Comparison of ENCODE assay signal across 11 mouse cellular contexts in the genomic region with DNA sequence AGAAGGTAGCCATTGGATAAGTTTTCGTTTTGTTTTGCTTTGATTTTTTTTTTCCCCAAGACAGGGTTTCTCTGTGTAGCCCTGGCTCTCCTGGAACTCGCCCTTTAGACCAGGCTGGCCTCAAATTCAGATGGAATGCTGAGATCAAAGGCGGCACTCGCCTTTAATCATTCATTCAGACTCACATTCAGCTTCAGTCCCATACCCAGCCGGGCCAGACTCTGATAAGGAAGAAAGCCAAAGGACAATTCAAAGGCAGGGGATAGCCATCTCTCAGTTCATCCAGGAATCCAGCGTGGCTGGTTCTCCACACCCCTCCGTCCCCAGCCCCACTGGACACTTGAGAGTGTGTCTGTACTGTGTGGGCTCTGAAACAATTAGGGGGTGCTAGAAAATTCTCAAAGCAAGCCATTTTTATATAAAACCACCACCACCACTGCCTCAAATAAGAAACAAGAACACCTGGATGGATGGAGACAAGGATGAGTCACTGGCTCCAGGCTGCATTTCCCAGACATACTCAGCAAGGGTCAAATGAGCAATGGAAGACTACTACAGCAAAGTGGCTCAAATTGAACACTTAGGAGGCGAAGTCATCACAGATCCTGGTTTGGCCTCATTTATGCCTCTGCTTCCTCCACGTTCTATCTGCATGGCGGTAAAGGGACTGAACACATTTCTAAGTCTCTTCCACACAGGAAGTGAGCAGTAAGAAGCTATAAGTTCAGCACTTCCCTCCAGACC.
"Had no signal": no experiment of that assay in that cellular context is flagged by ENCODE, and none has a peak within 500 bp of the region (broad histone marks: within the 10 kb centered on the region; RNA-seq: fewer than 3 reads in every experiment).

No protein-coding gene starts in this region.

- DNase-seq: kidney, postnatal 25 days; lung, adult 18-20 months; retina, postnatal 1 day; thymus, postnatal 4 days had no signal

- H3K4me3 ChIP-seq: kidney, embryonic 15.5 days; left cerebral cortex, adult 2 months; limb, embryonic 15.5 days; midbrain, embryonic 12.5 days; neural tube, embryonic 13.5 days had no signal

- H3K27ac ChIP-seq: kidney, embryonic 15.5 days; left cerebral cortex, adult 2 months; limb, embryonic 15.5 days; liver, embryonic 14.5 days; midbrain, embryonic 12.5 days; neural tube, embryonic 13.5 days; stomach, postnatal 0 days had no signal

- H3K4me1 ChIP-seq: limb, embryonic 15.5 days; midbrain, embryonic 12.5 days; neural tube, embryonic 13.5 days had no signal

- H3K9me3 ChIP-seq: kidney, embryonic 15.5 days; limb, embryonic 15.5 days; midbrain, embryonic 12.5 days; neural tube, embryonic 13.5 days had no signal

- H3K27me3 ChIP-seq: kidney, embryonic 15.5 days; limb, embryonic 15.5 days; neural tube, embryonic 13.5 days had no signal

- H3K4me2 ChIP-seq: kidney, embryonic 15.5 days; limb, embryonic 15.5 days; midbrain, embryonic 12.5 days; neural tube, embryonic 13.5 days had no signal

- H3K9ac ChIP-seq: kidney, embryonic 15.5 days; limb, embryonic 15.5 days; liver, embryonic 14.5 days; midbrain, embryonic 12.5 days; neural tube, embryonic 13.5 days had no signal
